Mouse (Mus musculus) liver, postnatal 0 days (tissue): ENCODE measurements around the gene Draxin.

Experiments
- CTCF ChIP-seq: sonication (generic); IDR thresholded peaks from 2 replicates; pipeline ENCODE4 v1.5.1; 2016; ENCODE audit warnings: antibody characterized with exemption, low read depth
- EP300 ChIP-seq: IDR thresholded peaks from 2 replicates; pipeline ENCODE4 v1.6.1; 2016; ENCODE audit warnings: antibody characterized with exemption, low read depth, mild to moderate bottlenecking

DNA sequence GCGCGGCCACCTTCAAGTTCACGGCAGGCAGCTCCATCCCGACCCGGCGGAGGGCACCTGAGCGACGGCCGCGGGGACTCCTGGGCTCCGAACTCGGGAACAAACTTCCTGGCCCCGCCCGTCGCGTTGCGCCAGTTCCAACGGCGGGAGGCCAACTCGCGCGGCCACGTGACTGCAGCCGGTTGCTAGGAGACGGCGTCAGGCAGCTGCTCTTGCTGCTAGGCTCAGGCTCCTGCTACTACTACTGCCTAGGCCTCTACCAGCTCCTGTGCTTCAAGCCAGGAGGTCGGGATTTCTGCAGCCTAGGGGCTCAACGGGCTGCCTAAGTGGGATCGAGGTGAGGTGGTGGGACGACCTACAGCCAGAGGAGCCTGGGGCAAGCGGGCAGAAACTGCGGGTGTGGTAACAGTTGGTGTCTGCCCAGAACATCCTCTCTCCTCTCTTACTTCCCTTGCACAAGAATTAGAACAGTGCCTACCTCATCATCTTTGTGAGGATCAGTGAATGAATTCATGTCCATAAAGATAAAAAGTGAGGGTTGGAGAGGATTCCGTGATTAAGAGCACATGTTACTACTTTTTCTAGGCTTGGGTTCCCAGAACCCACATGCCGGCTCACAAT, 42.5 kb downstream of the Draxin start, which contains the start of gene Agtrap:
- TF ChIP-seq CTCF = no peak
- no peak for TF ChIP-seq EP300
